Mouse (Mus musculus): ENCODE results near the gene Ksr2. TPM values are rescaled to one million over a fixed set of nuclear protein-coding genes. Genes with fewer than 3 reads are reported as not detected.

Ksr2 gene
- polyA plus RNA-seq, 1 experiment from 2014 or later, result 0.09 TPM

- no peaks in the 10 kb centered on the region for H3K9me3 ChIP-seq
- WGBS, result 78% methylated on average over 6 of the region's 6 CpGs
- H3K4me3 ChIP-seq, result no peak overlapping the region
- no peak for DNase-seq (ENCODE audit: low spot score)
- 0 out of 2 replicates have a peak, but pooled peaks cover 4% of the 10 kb centered on the region for H3K4me1 ChIP-seq
- H3K27me3 ChIP-seq (ENCODE audit: insufficient read depth, poor library complexity, severe bottlenecking), result peaks cover 14% of the 10 kb centered on the region; the same call in 1 of the 2 replicates
- H3K27ac ChIP-seq, result no peak overlapping the region
- no peaks in the 10 kb centered on the region for H3K36me3 ChIP-seq
Observed at GRCm38 (mm10) chr5:117818800-117819199, 405.0 kb downstream of the Ksr2 start.

GRCm38 (mm10) chr5:117820445-117820844 lies 406.6 kb downstream of the Ksr2 start:
- Histone ChIP-seq H3K4me3 (no peak overlapping the region), H3K9me3 (no peaks in the 10 kb centered on the region), H3K36me3 (no peaks in the 10 kb centered on the region), H3K4me1 (0 out of 2 replicates have a peak, but pooled peaks cover 4% of the 10 kb centered on the region), H3K27me3 (ENCODE audit: insufficient read depth, poor library complexity, severe bottlenecking) (peaks cover 14% of the 10 kb centered on the region; the same call in 1 of the 2 replicates), H3K27ac (no peak overlapping the region)
- no peak for DNase-seq (ENCODE audit: low spot score)
- 43% methylated on average over 7 of the region's 7 CpGs for WGBS

- no peaks in the 10 kb centered on the region for H3K9me3 ChIP-seq
Observed at GRCm38 (mm10) chr5:117823811-117824210, 410.0 kb downstream of the Ksr2 start.

GRCm38 (mm10) chr5:117824486-117824885 lies 410.7 kb downstream of the Ksr2 start:
- Histone ChIP-seq H3K4me3 (no peak overlapping the region), H3K4me1 (0 out of 2 replicates have a peak, but pooled peaks cover 4% of the 10 kb centered on the region), H3K9me3 (no peaks in the 10 kb centered on the region), H3K27ac (no peak overlapping the region), H3K27me3 (ENCODE audit: insufficient read depth, poor library complexity, severe bottlenecking) (peaks cover 9% of the 10 kb centered on the region; the same call in 1 of the 2 replicates), H3K36me3 (no peaks in the 10 kb centered on the region)
- 65% methylated on average over 5 of the region's 5 CpGs for whole genome bisulfite sequencing
- DNase-seq (ENCODE audit: low spot score), result no peak

More at GRCm38 (mm10) chr5:117823811-117824210, 410.0 kb downstream of the Ksr2 start:
- H3K4me3 ChIP-seq, result no peak overlapping the region
- WGBS, result 85% methylated on average over 9 of the region's 9 CpGs
- H3K27me3 ChIP-seq (ENCODE audit: insufficient read depth, poor library complexity, severe bottlenecking), result peaks cover 12% of the 10 kb centered on the region; the same call in 1 of the 2 replicates
- DNase-seq (ENCODE audit: low spot score), result no peak
- 0 out of 2 replicates have a peak, but pooled peaks cover 4% of the 10 kb centered on the region for H3K4me1 ChIP-seq
- H3K36me3 ChIP-seq, result no peaks in the 10 kb centered on the region
- no peak overlapping the region for H3K27ac ChIP-seq

Other genes with a start within 250 kb of the Ksr2 start
- 614 and 687 TPM in 2 replicates for gene Pebp1, start 126.4 kb upstream of the Ksr2 start, polyA plus RNA-seq (2016; fragmentation: Nextera tagmentation; extraction: Ambion mirVana)
- 5.4 and 5.8 TPM in 2 replicates for gene Vsig10, start 94.9 kb upstream of the Ksr2 start, polyA plus RNA-seq (2016; fragmentation: Nextera tagmentation; extraction: Ambion mirVana)
- 79.6 and 88.4 TPM in 2 replicates for gene Wsb2, start 56.7 kb upstream of the Ksr2 start, polyA plus RNA-seq (2016; fragmentation: Nextera tagmentation; extraction: Ambion mirVana)
- gene Rfc5, start 25.0 kb upstream of the Ksr2 start, polyA plus RNA-seq (2016; fragmentation: Nextera tagmentation; extraction: Ambion mirVana), result 91.6 and 105 TPM in 2 replicates

Data from heart, embryonic 10.5 days (tissue).